Mouse (Mus musculus): ENCODE measurements around the gene Filip1l.
A peak's percentile ranks its signal among the peaks of the same experiment; 100 is the strongest.
"Not testable (repeated sequence)": the region's sequence is repeated elsewhere in the genome, so short reads cannot be mapped to it uniquely, and the experiment has no call there.

The Filip1l gene

DNA sequence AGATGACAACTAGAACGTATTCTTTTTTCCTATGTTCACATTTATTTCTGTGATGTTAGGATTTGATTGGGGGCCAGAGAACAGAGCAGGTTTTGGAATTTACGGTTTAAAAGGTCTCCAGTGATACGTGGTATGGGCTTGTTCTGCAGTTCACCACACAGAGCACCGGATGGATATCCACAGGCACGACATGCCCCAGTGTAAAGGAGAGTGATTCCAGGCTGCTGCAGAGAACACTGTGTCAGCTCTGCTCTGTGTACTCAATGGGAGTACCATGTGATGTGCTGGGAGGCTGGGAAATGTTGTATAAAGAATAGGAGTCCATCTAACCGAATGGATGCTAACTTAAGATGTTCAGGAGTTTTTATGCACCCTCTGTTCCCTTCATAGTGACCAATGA, 1.0 kb downstream of the Filip1l start:
- no peak for DNase-seq (ENCODE audit: low spot score)

DNA sequence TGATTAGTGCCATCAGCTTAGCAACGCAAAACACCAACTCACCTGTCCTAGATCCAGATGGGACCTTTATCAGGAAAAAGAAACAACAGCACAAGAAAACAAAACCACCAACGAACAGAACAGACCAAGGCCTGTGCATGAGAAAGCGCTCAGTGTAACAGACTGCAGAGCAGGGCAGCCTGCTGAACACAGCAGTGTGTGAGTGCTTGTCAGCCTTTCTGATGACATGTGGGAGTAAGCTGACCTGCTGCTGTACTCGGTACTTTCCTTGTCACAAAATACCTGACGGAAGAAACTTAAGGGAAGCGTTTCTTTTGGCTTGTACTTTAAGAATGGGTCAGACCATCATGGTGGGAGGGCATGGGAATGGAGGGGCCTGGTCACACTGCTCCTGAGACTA, 3.6 kb downstream of the Filip1l start:
- DNase-seq (ENCODE audit: low spot score) = no peak

DNA sequence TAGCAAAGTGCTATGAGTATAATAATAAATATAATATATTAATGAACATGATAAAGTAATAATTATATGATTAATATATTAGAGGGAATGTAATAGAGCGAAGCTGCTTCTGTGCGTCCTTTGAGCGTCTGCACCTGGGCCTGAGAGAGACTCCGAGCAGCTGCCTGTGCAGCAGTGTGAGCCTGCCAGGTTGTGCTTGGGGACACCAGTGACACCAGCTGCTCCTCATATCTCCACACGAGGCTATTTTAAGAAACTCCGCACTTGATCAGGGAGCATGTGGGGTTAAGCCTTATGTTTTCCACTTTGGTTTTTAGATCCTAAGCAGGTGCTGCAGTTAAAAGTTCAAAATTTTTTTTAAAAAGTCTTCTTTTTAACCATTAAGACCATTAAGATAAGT, 4.1 kb downstream of the Filip1l start:
- no peak for DNase-seq (ENCODE audit: low spot score)

DNA sequence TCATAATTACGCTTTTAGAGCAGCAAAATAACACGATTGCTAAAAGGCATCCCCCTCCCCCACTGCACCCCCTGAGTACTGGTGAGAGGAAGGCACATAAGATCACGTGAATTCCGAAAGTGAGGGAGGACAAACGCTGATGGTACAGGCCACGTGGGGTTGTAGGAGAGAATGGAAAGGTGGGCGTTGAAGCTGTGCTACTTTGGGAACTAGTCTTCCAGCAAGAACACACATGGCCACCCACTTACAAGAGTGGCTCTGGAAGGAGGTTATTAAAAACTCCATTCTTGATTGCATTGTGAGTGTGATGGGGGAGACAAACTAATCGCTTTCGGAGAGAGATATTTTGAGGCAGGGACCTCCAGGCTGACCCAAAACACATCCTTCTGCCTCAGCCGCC, 6.4 kb downstream of the Filip1l start:
- DNase-seq (ENCODE audit: low spot score) = no peak

DNA sequence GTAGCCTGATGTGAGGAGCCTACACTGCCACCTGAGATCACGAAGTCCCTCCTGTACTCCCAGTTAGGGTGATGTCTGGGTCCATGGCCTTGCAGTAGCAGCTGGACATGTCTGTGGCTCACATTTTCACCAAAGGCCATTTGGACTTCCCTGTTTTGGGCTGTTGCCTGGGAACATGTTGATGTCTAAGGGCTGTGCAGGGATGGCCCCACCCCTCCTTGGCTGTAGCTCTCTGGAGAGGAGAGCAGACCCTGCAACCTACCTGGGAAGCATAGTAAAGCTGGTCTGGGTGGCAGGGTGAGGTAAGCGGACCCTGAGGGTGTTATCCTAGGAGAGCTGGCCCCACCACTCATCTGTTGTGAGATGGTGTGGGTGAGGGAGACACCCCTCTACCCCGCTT, 7.9 kb downstream of the Filip1l start:
- no peak for DNase-seq (ENCODE audit: low spot score)

DNA sequence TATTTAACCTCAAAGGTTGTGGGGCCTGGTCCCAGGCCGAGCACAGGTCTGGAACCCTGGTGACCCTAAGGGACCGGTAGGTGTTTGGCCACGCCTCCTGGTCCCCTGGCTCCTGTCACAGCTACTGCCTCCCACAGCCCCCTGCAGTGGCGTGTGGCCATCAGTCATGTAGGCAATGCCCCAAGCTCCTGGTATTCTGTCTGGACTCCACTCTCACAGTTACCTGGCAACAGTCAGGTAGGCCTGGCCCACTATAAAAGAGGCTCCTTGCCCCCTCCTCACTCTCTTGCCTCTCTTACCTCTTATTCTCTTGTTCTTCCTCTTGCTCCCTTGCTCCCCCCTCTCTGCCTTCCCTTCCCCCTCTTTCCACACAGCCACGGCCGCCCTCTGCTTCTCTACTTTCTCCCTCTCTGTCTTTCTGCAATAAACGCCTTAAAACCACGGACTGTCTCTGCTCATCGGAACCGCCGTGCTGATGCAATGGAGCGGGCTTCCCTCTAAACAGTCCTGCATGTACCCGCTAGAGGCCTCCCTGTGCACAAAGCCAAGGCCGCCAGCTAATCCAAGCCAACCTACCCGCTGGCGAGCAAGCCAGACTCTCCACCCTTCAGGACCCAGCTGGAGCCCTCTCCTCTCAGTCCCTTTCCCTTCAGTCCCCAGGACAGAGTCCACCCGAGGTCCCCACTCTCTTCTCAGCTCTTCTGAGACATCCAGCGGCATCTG, 9.9 kb downstream of the Filip1l start:
- peak; percentile 62 for DNase-seq (ENCODE audit: low spot score)

DNA sequence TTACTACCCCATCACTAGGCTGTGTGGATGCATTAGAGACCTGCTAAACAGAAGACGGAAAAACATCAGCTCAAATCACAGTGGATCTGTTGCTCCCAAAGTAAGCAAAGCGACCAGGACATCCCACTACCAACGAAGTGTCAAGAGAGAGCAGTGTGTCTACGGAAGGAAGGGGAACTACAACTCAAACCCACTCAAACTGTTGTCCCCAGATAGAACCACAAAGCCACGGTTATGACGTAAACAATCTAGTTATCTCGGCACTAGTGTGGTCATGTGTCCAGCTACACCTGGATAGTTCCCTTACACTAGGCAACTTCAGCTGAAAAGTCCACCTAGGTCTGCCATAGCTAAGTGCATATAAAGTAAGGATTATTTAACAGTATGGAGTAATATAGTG, 11.6 kb downstream of the Filip1l start:
- DNase-seq (ENCODE audit: low spot score) = no peak

DNA sequence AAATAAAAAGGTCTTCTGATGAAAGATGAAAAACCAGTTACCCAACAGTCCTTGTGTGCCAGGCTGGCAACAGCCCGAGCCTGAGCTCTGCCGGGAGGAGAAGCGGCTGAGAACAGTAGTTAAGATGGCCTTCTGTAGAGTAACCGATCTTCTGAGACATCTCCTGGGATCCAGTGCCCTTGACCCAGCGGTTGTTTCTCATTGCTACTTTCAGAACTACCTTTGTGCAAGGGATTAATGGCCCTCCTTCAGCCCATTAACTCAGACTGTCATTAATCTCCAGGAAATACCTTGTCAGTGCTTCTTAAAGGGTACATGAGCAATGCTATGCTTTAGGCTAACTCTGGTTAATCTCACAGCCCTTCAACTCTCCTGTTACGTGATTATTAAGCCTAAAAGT, 13.2 kb downstream of the Filip1l start:
- no peak for DNase-seq (ENCODE audit: low spot score)

DNA sequence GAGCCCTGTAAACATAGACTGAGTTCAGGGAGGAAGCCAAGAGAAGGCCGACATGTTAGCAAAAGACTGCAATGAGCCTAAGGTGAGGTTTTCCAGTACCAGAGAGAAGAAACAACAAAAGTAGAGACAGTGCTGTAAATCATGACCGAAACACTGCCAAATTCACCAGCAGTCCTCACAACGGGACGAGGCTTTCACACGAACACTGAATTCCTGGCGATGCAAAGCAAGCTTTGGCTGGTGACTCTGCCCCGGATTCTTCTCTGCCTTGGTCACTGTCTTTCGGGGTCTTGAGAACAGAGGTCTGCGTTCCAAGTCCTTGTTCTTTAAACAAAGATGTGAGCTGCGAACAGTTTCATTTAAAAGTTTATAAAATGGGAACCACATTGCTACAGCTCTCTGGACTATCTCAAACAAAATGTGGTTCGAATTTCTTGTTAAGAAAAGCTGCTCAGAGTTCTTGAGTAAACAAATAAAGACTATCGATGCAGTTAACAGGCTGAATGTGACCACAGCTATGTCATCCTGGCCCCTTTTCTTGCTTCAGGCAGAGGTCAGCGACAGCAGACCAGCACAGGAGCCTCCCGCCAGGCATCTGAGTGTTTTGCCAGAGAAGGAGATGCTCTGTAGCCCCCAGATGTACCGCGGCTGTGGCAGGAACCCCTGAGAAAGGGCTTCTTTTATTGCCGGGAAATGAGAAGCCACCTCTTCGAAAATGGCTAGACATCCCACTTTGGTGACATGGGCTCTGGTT, 14.2 kb downstream of the Filip1l start:
- DNase-seq (ENCODE audit: low spot score) = no peak

DNA sequence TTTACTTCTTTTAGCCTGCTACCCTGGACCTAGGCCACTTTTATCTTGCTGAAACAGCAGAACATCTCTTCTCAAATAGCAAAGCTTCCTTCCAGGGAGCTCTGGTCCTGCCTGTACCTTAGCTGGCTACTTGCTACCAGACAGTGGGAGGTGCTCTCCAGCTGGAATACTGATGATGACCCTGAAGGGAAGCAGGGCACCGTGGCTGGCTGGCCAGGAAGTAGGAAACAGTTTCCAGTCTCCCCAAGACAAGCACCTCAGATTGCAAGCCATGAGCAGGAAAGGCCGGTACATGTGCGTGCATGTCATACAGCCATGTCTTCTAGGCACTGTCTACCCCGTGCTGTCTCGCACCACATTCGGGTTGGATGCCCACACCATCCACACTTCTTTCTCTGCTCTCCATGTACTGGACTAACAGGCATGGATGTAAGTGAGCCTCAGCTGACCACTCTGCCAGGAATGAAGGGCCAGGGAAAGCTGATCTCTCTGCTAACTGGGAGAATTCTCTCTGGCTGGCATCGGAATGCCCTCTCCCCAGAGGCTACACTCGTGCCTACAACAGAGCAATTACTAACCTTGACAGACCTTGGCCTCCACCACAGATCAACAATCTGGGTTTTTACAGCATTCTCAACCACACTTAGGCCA, 17.1 kb downstream of the Filip1l start:
- DNase-seq (ENCODE audit: low spot score) = no peak

DNA sequence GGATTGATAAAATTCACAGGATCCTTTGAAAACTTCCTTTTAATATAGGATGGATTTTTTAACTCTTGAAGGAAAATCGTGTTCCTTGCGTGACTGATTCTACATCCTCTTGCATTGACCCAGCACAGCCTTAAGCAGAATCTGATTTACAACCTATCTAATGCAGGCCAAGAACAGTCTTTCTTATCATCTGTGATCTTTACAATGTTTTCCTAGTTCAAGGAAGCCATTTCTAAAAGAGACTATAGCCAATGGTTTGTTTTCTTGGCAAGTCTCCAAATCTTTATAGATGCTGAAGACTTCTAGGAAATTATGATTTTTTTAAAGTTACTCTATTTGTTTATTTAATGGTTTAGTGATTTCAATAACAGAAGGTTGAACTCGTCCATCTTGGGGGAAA, 19.3 kb downstream of the Filip1l start:
- DNase-seq (ENCODE audit: low spot score) = no peak

DNA sequence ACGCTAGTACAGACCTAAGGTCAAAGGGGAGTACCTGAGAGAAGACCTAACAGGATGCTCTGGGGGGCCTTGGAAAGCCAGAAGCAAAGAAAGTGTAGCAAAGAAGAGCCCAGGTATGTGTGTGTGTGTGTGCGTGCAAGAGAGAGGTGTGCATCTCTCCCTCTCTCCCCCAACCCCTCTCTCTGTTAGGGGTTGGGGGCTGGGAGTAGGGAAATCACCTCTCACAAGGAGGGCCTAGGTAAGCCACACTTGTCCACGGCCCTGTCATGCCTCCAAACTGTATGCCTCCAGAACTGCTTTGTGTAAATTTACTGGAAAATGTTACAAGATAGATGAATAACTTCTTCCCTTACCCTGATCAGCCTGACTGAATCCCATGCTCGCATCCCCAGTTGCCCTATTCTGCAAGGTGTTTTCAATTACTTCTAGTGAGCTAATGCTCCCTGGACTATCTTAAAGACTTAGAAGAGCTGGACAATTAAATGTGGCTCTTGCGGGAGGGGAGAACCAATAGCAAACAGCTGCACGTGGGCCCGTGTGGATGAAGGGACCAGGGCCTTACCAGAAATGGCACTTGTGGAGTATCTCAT, 22.4 kb downstream of the Filip1l start:
- no peak for DNase-seq (ENCODE audit: low spot score)

DNA sequence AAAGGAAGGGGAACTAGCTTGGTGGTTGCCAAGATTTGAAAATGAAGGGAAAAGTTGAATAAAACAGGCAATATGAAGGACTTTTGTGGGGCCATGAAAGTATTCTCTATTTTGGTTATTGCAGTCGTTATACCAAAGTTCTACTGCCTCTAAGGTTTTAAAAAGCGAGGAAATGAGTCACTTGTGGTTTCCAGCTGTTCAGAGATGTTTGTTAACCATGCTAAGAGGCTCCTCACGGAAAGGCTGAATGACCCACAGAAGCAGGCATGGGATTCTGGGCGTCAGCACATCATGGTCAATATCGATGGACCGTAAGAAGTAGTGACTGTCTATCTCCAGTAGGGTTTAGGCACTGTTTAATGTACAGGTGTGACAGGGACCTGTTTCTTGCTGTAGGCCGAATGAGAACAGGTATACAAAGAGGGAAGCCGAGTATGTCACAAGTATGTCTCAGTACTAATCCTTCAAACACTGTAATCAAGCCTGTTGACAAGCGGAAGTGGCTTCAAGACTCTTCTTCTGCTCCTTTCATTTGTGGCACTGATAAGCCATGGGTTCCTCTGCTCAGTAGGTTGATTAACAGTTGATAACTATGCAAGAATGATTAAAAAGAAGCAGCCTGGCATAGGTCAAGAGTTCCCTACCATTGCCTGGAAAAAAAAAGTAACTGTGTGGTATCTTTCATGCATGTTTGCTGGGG, 25.9 kb downstream of the Filip1l start:
- DNase-seq (ENCODE audit: low spot score) = no peak

DNA sequence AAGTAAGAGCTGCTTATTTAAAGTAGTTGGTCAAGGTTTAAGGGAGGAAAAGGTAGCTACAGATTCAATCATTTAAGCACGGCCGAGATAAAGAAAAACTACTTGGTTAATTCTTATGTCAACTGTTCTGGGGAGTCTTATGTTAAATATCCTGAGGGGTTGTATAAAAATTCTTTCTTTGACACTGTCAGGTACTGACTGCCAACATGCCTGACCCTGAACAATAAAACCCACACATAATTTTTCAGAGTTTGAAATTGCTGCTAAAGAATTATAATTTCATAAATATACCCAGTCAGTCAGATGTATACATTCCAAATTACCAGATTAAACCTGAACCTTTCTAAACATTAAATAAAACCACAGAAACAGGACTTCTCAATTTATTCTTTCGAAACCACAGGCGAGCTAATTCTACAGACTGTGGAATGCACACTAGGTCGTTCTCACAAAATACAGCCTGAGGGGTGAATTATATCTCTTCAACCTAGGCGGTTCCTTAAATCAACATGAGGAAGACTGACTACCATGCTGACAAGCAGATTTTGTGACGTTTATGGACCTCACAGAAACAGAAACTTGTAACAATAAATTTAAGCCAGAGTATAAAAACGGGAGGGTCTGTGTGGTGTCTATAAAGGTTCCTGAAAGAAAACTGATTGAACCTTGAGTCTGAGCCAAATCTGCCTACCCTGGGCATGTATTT, 30.5 kb downstream of the Filip1l start:
- no peak for DNase-seq (ENCODE audit: low spot score)

DNA sequence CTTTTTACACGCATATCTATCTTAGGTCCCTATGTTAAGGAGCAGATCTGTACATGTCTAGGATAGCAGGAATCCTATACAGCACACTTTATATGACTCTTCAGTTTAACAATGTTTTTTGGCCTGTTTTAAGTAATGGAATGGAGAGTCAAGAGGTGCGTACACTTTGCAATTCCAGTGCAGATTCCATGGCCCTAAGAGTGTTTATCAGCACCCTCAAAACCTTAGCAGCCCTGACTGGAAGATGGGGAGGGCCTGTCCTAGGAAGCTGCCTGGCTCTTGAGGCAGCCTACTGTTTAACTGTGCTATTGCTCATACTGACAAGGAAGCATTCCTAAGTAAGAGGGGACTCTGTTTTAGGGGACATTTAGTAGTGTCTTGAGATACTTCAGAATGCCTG, 31.4 kb downstream of the Filip1l start:
- DNase-seq (ENCODE audit: low spot score) = no peak

DNA sequence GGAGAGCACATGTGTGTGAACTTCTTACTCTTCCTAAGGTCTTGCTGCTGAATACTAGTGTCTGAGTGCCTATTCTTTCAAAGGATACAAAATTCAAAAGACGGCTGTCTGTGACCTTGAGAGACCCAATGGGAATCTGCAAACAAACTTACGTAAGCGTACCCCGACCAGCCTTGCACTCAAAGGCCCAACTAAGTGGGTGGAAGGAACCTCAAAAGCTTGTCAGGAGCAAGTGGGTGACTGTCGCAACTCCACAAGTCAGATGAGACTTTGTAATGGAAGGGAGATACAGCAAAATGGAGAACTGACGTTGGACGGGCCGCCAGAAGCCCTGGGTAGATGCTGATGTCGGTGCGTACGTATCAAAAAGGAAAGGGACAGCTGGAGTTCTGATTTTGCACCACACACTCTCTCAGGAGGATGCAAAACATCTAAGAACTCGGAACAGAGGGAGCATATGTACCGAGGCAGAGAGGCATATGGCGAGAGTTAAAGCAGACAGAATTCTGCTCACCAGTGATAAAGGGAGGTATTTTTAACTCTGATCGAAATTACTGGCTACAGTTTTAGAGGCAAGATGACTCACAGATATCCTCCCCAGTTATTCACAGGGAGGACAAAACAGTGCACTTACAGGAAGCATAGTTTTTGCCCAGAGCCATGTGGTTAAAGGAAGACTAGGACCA, 36.8 kb downstream of the Filip1l start:
- DNase-seq (ENCODE audit: low spot score) = no peak

DNA sequence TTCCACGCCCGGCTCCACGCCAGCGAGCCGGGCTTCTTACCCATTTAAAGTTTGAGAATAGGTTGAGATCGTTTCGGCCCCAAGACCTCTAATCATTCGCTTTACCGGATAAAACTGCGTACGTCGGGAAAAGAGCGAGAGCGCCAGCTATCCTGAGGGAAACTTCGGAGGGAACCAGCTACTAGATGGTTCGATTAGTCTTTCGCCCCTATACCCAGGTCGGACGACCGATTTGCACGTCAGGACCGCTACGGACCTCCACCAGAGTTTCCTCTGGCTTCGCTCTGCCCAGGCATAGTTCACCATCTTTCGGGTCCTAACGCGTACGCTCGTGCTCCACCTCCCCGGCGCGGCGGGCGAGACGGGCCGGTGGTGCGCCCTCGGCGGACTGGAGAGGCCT, 38.3 kb downstream of the Filip1l start:
- not testable (repeated sequence) for DNase-seq (ENCODE audit: low spot score)

DNA sequence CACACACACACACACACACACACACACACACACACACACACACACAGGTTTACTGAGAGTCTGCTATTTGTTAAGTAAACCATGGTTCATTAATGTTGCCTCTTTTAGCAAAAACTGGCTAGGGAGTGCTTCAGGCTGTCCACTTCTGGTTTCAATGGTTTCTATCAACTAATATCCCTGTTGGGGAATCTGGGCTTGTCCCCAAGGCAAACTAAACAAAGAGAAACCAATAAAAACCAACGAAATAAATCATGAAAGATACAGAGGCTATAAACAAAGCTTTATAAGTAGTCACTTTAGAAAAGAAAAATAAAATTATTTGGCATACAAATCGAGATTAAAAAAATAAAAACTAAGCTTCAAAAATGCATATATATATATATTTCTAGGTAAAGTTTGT, 39.6 kb downstream of the Filip1l start:
- no peak for DNase-seq (ENCODE audit: low spot score)

DNA sequence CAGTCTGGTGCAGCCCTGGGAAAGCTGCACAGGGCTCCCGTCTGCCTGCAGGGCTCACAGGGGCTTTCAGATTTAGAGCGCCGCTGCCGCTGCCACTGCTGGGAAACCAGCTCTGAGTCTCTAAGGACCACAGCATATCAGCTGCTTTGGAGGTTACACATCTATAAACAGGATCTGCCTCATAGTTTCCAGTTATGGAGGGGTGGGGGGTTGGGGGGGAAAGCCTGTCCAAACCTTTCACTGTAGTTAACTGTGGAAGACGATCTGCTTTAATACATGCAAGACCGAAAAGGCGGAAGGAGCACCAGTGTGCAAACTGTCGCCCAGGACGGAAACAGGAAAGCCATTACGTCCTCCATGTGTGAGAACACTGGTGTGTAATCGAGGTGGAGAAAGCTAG, 40.3 kb downstream of the Filip1l start:
- DNase-seq (ENCODE audit: low spot score) = no peak

DNA sequence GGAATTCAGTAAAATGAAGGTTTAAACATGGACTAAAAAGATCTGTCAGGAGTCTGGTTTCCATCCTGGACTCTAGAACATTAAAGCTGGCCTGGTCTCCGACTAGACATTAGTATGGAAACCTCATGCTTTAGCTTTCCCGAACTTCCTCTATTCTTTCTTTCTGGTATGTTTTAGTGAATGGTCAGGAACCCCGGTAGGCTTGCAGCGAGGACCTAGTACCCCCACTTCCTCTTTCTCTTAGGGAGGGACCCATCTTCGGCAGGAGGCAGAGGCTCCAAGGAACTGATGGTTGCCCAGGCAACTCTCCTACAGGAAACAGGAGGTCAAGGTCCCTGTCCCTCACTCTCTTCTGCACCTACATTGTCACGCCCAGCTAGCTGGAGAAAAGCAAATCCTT, 43.4 kb downstream of the Filip1l start:
- no peak for DNase-seq (ENCODE audit: low spot score)

DNA sequence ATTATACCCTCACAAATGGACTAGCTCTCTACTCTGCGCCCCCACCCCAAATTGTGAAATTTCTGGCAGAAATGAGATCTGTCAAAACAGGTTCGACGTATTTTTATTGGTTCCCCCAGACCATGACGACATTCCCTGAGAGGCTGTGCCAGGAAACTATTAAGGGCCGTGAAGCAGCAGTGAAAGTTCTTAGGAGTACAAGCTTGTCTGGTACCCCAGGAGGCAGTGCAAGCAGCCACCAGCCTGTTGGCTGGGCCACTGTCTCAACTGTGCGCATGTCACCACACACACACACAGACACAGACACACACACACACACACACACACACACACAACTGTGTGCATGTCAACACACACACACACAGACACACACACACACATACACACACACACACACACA, 45.0 kb downstream of the Filip1l start:
- DNase-seq (ENCODE audit: low spot score) = no peak

All from ovary, adult 18-20 months (tissue).